20 mouse cellular contexts compared by ENCODE assay signal in the genomic region with DNA sequence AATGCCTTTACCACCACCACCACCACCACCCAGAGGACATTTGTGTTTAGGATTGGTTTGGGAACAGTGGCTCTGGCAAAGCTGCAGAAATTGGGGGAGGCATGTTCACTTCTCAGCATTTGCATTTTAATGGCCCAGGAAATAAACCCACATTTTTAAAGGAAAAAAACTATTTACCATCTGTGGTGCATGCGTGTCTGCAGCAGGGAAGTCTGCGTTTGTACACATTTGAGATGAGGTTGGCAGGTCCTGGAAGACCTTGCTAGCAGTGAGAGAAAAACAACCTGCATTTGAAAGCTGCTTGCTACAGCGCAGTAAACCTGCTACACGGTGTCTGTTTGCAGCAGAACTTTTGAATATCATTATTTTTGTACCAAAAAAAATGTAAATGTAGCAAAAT.
A peak's percentile ranks its signal among the peaks of the same experiment; 100 is the strongest.
DNase-seq lines count a peak whose midpoint lies in the region; ATAC-seq and TF ChIP-seq lines count a peak whose summit lies in the region.
"Had no signal": no experiment of that assay in that cellular context is flagged by ENCODE, and none has a peak within 500 bp of the region (broad histone marks: within the 10 kb centered on the region; RNA-seq: fewer than 3 reads in every experiment).

No protein-coding gene starts in this region.

- H3K36me3 ChIP-seq in forebrain, embryonic 16.5 days (ENCODE audit: control insufficient read depth, insufficient read depth): no peaks in the 10 kb centered on the region
- H3K36me3 ChIP-seq in heart, embryonic 10.5 days: no peaks in the 10 kb centered on the region
- H3K36me3 ChIP-seq: embryonic facial prominence, embryonic 12.5 days; heart, embryonic 15.5 days; hindbrain, embryonic 13.5 days had no signal

- peaks cover 21% of the 10 kb centered on the region for H3K4me1 ChIP-seq in forebrain, embryonic 16.5 days (replicated peaks; ENCODE audit: control insufficient read depth, insufficient read depth, low read length)
- peaks cover 4% of the 10 kb centered on the region; the same call in 1 of the 2 replicates for H3K4me1 ChIP-seq in heart, embryonic 10.5 days
- H3K4me1 ChIP-seq: embryonic facial prominence, embryonic 12.5 days had no signal

- no peak overlapping the region for H3K4me2 ChIP-seq in forebrain, embryonic 16.5 days (ENCODE audit: low read length)
- H3K4me2 ChIP-seq: embryonic facial prominence, embryonic 12.5 days; heart, embryonic 11.5 days; heart, embryonic 15.5 days; hindbrain, embryonic 13.5 days had no signal

- H3K9me3 ChIP-seq in forebrain, embryonic 16.5 days (ENCODE audit: control insufficient read depth, low read length): no peaks in the 10 kb centered on the region
- H3K9me3 ChIP-seq in heart, embryonic 10.5 days: no peaks in the 10 kb centered on the region
- H3K9me3 ChIP-seq: embryonic facial prominence, embryonic 12.5 days; heart, embryonic 15.5 days; hindbrain, embryonic 13.5 days had no signal

- H3K4me3 ChIP-seq in forebrain, embryonic 16.5 days (replicated peaks; ENCODE audit: low read length): no peak overlapping the region
- no peak overlapping the region for H3K4me3 ChIP-seq in layer of hippocampus, adult 2 months
- H3K4me3 ChIP-seq in heart, embryonic 10.5 days: no peak overlapping the region
- H3K4me3 ChIP-seq: embryonic facial prominence, embryonic 12.5 days; heart, embryonic 15.5 days; hindbrain, embryonic 13.5 days had no signal

- no peak overlapping the region for H3K27ac ChIP-seq in forebrain, embryonic 16.5 days (ENCODE audit: low read length)
- H3K27ac ChIP-seq in layer of hippocampus, adult 2 months: peak overlapping the region; percentile 88
- H3K27ac ChIP-seq in heart, embryonic 10.5 days: no peak overlapping the region
- H3K27ac ChIP-seq: embryonic facial prominence, embryonic 12.5 days; heart, embryonic 15.5 days; hindbrain, embryonic 13.5 days; hindbrain, postnatal 0 days had no signal

- TF ChIP-seq CTCF in layer of hippocampus, adult 2 months (conservative IDR thresholded peaks at IDR 0.05): no peak

- peak; percentile 66 for ATAC-seq in forebrain, embryonic 16.5 days
- ATAC-seq: hindbrain, postnatal 0 days had no signal

- no peak overlapping the region for H3K9ac ChIP-seq in forebrain, embryonic 16.5 days (replicated peaks; ENCODE audit: low read depth, low read length)
- H3K9ac ChIP-seq: embryonic facial prominence, embryonic 12.5 days; heart, embryonic 15.5 days; hindbrain, embryonic 13.5 days had no signal

- WGBS in forebrain, embryonic 16.5 days: 58% methylated on average over 4 of the region's 4 CpGs
- WGBS in heart, embryonic 10.5 days: 87% methylated on average over 4 of the region's 4 CpGs

- H3K27me3 ChIP-seq in forebrain, embryonic 16.5 days (replicated peaks; ENCODE audit: control insufficient read depth, insufficient read depth, low read length): no peaks in the 10 kb centered on the region
- no peaks in the 10 kb centered on the region for H3K27me3 ChIP-seq in heart, embryonic 10.5 days (ENCODE audit: insufficient read depth, poor library complexity, severe bottlenecking)
- H3K27me3 ChIP-seq: embryonic facial prominence, embryonic 12.5 days; heart, embryonic 15.5 days; hindbrain, embryonic 13.5 days had no signal

- DNase-seq in layer of hippocampus, adult 11-12 months (ENCODE audit: low spot score): peak; percentile 40
- no peak for DNase-seq in layer of hippocampus, postnatal 25 days (ENCODE audit: extremely low spot score in 1 of 2, low spot score in 1 of 2)
- DNase-seq in layer of hippocampus, adult 2 months (ENCODE audit: low spot score in 2 of 2): peak; percentile 28 to 63
- DNase-seq in layer of hippocampus, postnatal 36 days: peak; percentile 36 to 48
- DNase-seq in spleen, postnatal 14 days (ENCODE audit: low spot score in 2 of 2): no peak
- no peak for DNase-seq in heart, embryonic 10.5 days (ENCODE audit: low spot score)
- DNase-seq: adrenal gland, adult 2 months; adrenal gland, postnatal 25 days; cerebellum, adult 11 months; cerebellum, adult 8-10 months; cerebellum, postnatal 14 days; gastrocnemius, postnatal 10 days; heart, adult 18-20 months; heart, postnatal 14 days had no signal

Comparison
In these comparisons a context has a peak if more than half of its experiments do, and no peak if none do; other contexts are left out.
1. DNase-seq: peak in layer of hippocampus, adult 11-12 months (single experiment), layer of hippocampus, adult 2 months (2 of 2) and layer of hippocampus, postnatal 36 days (2 of 2); none in layer of hippocampus, postnatal 25 days (0 of 2), spleen, postnatal 14 days (0 of 2) and heart, embryonic 10.5 days (single experiment).